Mouse (Mus musculus) lung, postnatal 0 days (tissue): ENCODE data around the gene S100b.

ENCODE experiments used
- CTCF ChIP-seq: IDR thresholded peaks from 2 replicates; pipeline ENCODE4 v1.5.1; 2016; ENCODE audit warnings: antibody characterized with exemption, mild to moderate bottlenecking
- EP300 ChIP-seq: IDR thresholded peaks from 2 replicates; pipeline ENCODE4 v1.6.1; 2016; ENCODE audit warnings: antibody characterized with exemption, mild to moderate bottlenecking, control low read depth

GRCm38 (mm10) chr10:76239401-76239800 is 14.3 kb upstream of the S100b start:
- TF ChIP-seq CTCF (peak; percentile 49), EP300 (no peak; the same call in 1 of the 2 replicates)
